ENCODE assay signal across 10 mouse cellular contexts in the genomic region with DNA sequence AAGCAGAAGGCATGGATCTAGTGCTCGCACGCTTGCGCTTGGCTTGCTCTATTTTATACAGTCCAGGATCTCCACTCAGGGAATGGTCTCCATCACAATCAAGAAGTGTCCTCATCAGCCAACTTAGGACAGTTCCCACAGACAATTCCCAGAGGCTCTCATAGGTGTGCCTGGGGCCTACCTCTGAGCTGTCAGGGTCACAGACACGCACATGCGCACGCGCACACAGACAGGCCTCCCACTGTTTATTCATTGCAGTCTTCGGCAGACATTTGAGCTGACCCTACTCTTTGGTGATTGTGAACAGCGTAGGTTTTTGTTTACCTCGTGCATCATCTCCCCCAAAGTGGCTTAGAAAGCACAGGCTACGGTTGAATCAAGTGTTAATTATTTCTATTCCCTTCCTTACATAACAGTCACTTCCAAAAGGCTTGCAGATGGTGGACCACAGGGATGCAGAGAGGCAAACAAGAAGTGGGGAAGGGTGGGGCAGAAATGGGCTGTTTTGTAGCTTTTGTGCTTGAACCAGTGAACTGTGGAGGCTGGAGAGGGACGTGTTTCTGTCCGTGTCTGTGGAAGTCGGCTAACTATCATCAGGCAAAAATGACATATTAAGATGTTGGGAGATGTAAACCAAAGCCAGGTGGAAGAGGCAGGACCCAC. TPM values are rescaled to one million over a fixed set of nuclear protein-coding genes. Genes with fewer than 3 reads are reported as not detected.
DNase-seq lines count a peak whose midpoint lies in the region; ATAC-seq and TF ChIP-seq lines count a peak whose summit lies in the region.
"Had no signal": no experiment of that assay in that cellular context is flagged by ENCODE, and none has a peak within 500 bp of the region (broad histone marks: within the 10 kb centered on the region; RNA-seq: fewer than 3 reads in every experiment).

No protein-coding gene starts in this region.

- no peak for TF ChIP-seq POLR2A in heart, adult 2 months (IDR thresholded peaks at IDR 0.05; ENCODE audit: insufficient read depth, low read depth, low read length)

- peak overlapping the region; percentile 40 for H3K4me2 ChIP-seq in heart, embryonic 15.5 days
- H3K4me2 ChIP-seq in forebrain, embryonic 13.5 days: peak overlapping the region; percentile 38
- H3K4me2 ChIP-seq in midbrain, embryonic 12.5 days (replicated peaks): peak overlapping the region; percentile 36

- H3K27ac ChIP-seq in heart, embryonic 15.5 days: no peak overlapping the region
- H3K27ac ChIP-seq in heart, adult 2 months: no peak overlapping the region
- no peak overlapping the region for H3K27ac ChIP-seq in forebrain, embryonic 13.5 days
- no peak overlapping the region for H3K27ac ChIP-seq in midbrain, embryonic 12.5 days (replicated peaks)
- H3K27ac ChIP-seq: limb, embryonic 15.5 days had no signal

- no peaks in the 10 kb centered on the region for H3K36me3 ChIP-seq in heart, embryonic 15.5 days
- no peaks in the 10 kb centered on the region for H3K36me3 ChIP-seq in heart, adult 2 months (ENCODE audit: control insufficient read depth, insufficient read depth, low read length)
- H3K36me3 ChIP-seq in forebrain, embryonic 13.5 days (ENCODE audit: poor library complexity, severe bottlenecking): no peaks in the 10 kb centered on the region
- H3K36me3 ChIP-seq in midbrain, embryonic 12.5 days: no peaks in the 10 kb centered on the region
- H3K36me3 ChIP-seq: limb, embryonic 15.5 days had no signal

- DNase-seq in heart, adult 2 months: no peak
- DNase-seq in cerebellum, adult 11 months: peak; percentile 46
- DNase-seq in frontal cortex, adult 2 months (ENCODE audit: extremely low spot score in 1 of 2, low spot score in 1 of 2): no peak
- no peak for DNase-seq in adrenal gland, postnatal 14 days
- DNase-seq in left cerebral cortex, adult 8-10 months (ENCODE audit: low spot score in 2 of 2): no peak

- WGBS in heart, embryonic 15.5 days: 76% methylated on average over 14 of the region's 14 CpGs
- WGBS in heart, adult 2 months: 87% methylated on average over 14 of the region's 14 CpGs
- 54% methylated on average over 14 of the region's 14 CpGs for WGBS in forebrain, embryonic 13.5 days
- 62% methylated on average over 14 of the region's 14 CpGs for WGBS in midbrain, embryonic 12.5 days

- H3K9me3 ChIP-seq in heart, embryonic 15.5 days (replicated peaks): peaks cover 6% of the 10 kb centered on the region; the same call in 1 of the 2 replicates
- peaks cover 4% of the 10 kb centered on the region; the same call in 1 of the 2 replicates for H3K9me3 ChIP-seq in forebrain, embryonic 13.5 days (replicated peaks)
- peaks cover 6% of the 10 kb centered on the region; the same call in 1 of the 2 replicates for H3K9me3 ChIP-seq in midbrain, embryonic 12.5 days
- H3K9me3 ChIP-seq: limb, embryonic 15.5 days had no signal

- H3K79me2 ChIP-seq in heart, adult 2 months (replicated peaks; ENCODE audit: control insufficient read depth, insufficient read depth, low read length): no peaks in the 10 kb centered on the region

- no peaks in the 10 kb centered on the region for H3K27me3 ChIP-seq in heart, embryonic 15.5 days
- H3K27me3 ChIP-seq in heart, adult 2 months (ENCODE audit: control insufficient read depth, insufficient read depth, low read length): no peaks in the 10 kb centered on the region
- 0 out of 2 replicates have a peak, but pooled peaks cover 2% of the 10 kb centered on the region for H3K27me3 ChIP-seq in forebrain, embryonic 13.5 days
- H3K27me3 ChIP-seq in midbrain, embryonic 12.5 days: no peaks in the 10 kb centered on the region
- H3K27me3 ChIP-seq: CH12.LX; limb, embryonic 15.5 days had no signal

- TF ChIP-seq CTCF in heart, adult 2 months (IDR thresholded peaks at IDR 0.05): no peak

- no peak for ATAC-seq in heart, embryonic 15.5 days (replicated peaks; ENCODE audit: insufficient number of reproducible peaks, insufficient read depth, low FRiP score, low read depth)
- ATAC-seq in forebrain, embryonic 13.5 days: peak; percentile 28; the same call in 1 of the 2 replicates
- ATAC-seq in midbrain, embryonic 12.5 days (ENCODE audit: low FRiP score, low read depth): 0 out of 2 replicates have a peak, but pooled peaks have one; percentile 25

- TF ChIP-seq EP300 in heart, adult 2 months (IDR thresholded peaks at IDR 0.05; ENCODE audit: insufficient read depth, low read depth, low read length): no peak

- H3K4me1 ChIP-seq in heart, embryonic 15.5 days (replicated peaks): no peaks in the 10 kb centered on the region
- H3K4me1 ChIP-seq in heart, adult 2 months (ENCODE audit: control insufficient read depth, insufficient read depth, low read length): no peaks in the 10 kb centered on the region; the same call in 1 of the 2 replicates
- H3K4me1 ChIP-seq in forebrain, embryonic 13.5 days: peaks cover 4% of the 10 kb centered on the region; the same call in 1 of the 2 replicates
- peaks cover 5% of the 10 kb centered on the region; the same call in 1 of the 2 replicates for H3K4me1 ChIP-seq in midbrain, embryonic 12.5 days

- no peak overlapping the region for H3K9ac ChIP-seq in heart, embryonic 15.5 days
- H3K9ac ChIP-seq in heart, adult 2 months (ENCODE audit: low read depth, low read length): no peak overlapping the region
- peak overlapping the region; percentile 16; the same call in 1 of the 2 replicates for H3K9ac ChIP-seq in forebrain, embryonic 13.5 days
- no peak overlapping the region for H3K9ac ChIP-seq in midbrain, embryonic 12.5 days (replicated peaks)
- H3K9ac ChIP-seq: limb, embryonic 15.5 days had no signal

- intact Hi-C loops in heart, adult 2 months (cut with DNase I): loop anchor here (5.0 kb wide), 4 partner anchors 55 to 140 kb away; partner anchors contain the start of gene Smg1

- 0 out of 2 replicates have a peak overlapping the region, but pooled peaks have one; percentile 3 for H3K4me3 ChIP-seq in heart, embryonic 15.5 days
- no peak overlapping the region for H3K4me3 ChIP-seq in heart, adult 2 months
- 0 out of 2 replicates have a peak overlapping the region, but pooled peaks have one; percentile 7 for H3K4me3 ChIP-seq in forebrain, embryonic 13.5 days
- H3K4me3 ChIP-seq in midbrain, embryonic 12.5 days: no peak overlapping the region
- H3K4me3 ChIP-seq: limb, embryonic 15.5 days had no signal

RNA-seq across cellular contexts. Expression of gene Smg1, which starts 53.5 kb away (rescaled TPM):
- 13.1 and 14.3 TPM in 2 replicates for polyA plus RNA-seq in heart, embryonic 15.5 days (2015; fragmentation: Nextera tagmentation; extraction: Ambion mirVana)
- 10 to 100 TPM; 31.3 to 32.4 TPM for total RNA-seq in heart, adult 2 months (2021)
- polyA plus RNA-seq in heart, adult 2 months (2012; rRNA removed): 12.6 and 23.1 TPM in 2 replicates
- 19.1 and 19.3 TPM in 2 replicates for polyA plus RNA-seq in forebrain, embryonic 13.5 days (2015; fragmentation: Nextera tagmentation; extraction: Ambion mirVana)
- polyA plus RNA-seq in midbrain, embryonic 12.5 days (2016; fragmentation: Nextera tagmentation; extraction: Ambion mirVana): 25.1 and 26.1 TPM in 2 replicates
- polyA plus RNA-seq in frontal cortex, adult 2 months (2012; rRNA removed): 47.3 and 68.9 TPM in 2 replicates
- total RNA-seq in adrenal gland, postnatal 14 days (2021): 43.5 and 52.2 TPM in 2 replicates
- 10 to 100 TPM; 61.6 to 80.7 (median 69.0) TPM for total RNA-seq in left cerebral cortex, adult 8-10 months (2022)

Comparison
In these comparisons a context has a peak if more than half of its experiments do, and no peak if none do; other contexts are left out.
1. H3K4me3 ChIP-seq: peak in heart, embryonic 15.5 days (single experiment) and forebrain, embryonic 13.5 days (single experiment); none in heart, adult 2 months (single experiment) and midbrain, embryonic 12.5 days (single experiment).
2. Peak in every context shown above with its lines, with median percentiles within 50 percentile points of each other: H3K4me2 ChIP-seq.